Mouse (Mus musculus): ENCODE results near the gene Socs2.
"Not testable (repeated sequence)": the region's sequence is repeated elsewhere in the genome, so short reads cannot be mapped to it uniquely, and the experiment has no call there.

Socs2 gene

GRCm38 (mm10) chr10:95392073-95392472 is 24.9 kb downstream of the Socs2 start:
- no peak for DNase-seq (ENCODE audit: low spot score in 2 of 2)

GRCm38 (mm10) chr10:95390871-95391270 is 26.1 kb downstream of the Socs2 start:
- DNase-seq (ENCODE audit: low spot score in 2 of 2), result no peak

GRCm38 (mm10) chr10:95389805-95390204 is 27.2 kb downstream of the Socs2 start:
- not testable (repeated sequence) for DNase-seq (ENCODE audit: low spot score in 2 of 2)

GRCm38 (mm10) chr10:95388821-95389477 is 28.0 kb downstream of the Socs2 start:
- no peak for DNase-seq (ENCODE audit: low spot score in 2 of 2)

DNA sequence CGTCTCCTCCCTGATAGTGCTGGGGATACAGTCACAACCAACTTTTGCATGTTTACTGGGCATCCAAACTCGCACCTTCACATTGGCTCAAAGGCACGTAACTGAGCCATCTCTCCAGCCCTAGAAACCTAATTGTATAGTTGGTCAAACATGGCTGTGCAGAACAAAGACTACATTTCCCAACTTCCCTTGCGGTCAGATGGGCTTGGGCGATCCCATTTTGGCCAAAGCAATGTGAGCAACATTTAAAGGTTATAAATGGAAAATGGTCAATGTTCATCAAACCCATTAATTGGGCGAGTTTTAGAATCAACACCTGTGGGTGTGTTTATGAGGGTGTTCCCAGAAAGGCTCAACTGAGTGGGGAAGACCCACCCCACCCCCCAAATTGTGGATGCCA is 30.5 kb downstream of the Socs2 start:
- DNase-seq (ENCODE audit: low spot score in 2 of 2), result no peak

DNA sequence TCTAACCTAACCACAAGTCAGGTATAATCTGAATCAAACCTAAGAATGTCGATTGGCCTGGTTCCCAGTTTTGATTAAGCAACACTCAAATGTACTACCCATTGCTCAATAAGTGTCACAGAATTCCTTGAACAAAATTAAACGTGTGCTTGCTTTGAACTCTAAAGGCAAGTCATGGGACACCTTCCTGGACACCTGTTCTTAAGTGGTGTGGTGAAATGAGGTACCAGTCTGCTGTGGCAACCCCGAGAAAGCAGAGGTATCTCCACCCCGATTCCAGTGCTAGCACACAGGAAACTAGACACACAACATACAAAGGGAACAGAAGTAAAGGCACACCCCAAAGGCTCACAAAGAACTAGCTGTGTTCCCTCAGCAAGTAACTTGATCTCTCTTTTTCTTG is 31.2 kb downstream of the Socs2 start:
- DNase-seq (ENCODE audit: low spot score in 2 of 2), result no peak

GRCm38 (mm10) chr10:95385081-95385480 is 31.9 kb downstream of the Socs2 start:
- DNase-seq (ENCODE audit: low spot score in 2 of 2), result no peak

DNA sequence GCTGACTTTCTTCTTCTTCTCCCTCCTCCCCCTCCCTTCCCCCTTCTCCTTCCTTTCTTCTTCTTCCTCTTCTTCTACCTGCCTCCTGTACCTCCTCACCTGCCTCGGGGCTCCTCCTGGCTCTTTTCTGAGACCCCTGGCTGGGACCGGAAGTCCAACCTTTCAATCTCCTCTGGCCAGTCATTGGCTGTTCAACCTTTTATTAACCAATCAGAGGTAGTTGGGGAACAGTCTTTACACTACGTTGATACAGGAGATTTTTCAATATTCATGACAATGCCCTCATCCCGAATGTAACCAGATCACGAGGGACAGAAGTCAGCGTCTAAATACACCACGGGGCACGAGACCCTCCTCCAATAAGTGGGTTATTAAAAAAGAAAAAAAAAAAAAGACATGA is 32.5 kb downstream of the Socs2 start:
- no peak for DNase-seq (ENCODE audit: low spot score in 2 of 2)

- DNase-seq (ENCODE audit: low spot score in 2 of 2), result no peak
These were observed 43.6 kb downstream of the Socs2 start for GRCm38 (mm10) chr10:95373340-95373739.

- DNase-seq (ENCODE audit: low spot score in 2 of 2), result no peak
These were observed 45.0 kb downstream of the Socs2 start for GRCm38 (mm10) chr10:95371942-95372341.

- no peak for DNase-seq (ENCODE audit: low spot score in 2 of 2)
These were observed 47.8 kb downstream of the Socs2 start for GRCm38 (mm10) chr10:95369190-95369589.

- DNase-seq (ENCODE audit: low spot score in 2 of 2), result no peak
These were observed 48.8 kb downstream of the Socs2 start for GRCm38 (mm10) chr10:95368151-95368550.

DNA sequence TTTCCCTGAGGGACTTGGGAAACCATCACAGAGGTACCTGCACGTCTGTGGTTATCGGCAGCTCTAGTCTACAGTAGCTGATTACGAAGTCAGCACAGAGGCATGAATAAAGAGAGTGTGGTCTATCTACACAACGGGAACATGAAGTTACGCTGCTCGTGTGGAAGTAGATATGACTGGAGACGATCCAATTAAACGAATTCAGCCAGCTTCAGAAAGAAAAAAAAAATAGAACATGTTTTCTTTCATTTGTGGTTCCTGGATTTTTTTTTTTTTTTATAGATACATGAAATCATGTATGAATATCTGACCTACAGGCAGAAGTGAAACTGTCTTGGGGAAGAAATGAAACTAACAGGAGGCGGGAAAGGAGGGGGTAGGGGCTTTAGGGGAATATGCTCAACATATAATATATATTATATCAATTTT is 49.3 kb downstream of the Socs2 start:
- DNase-seq (ENCODE audit: low spot score in 2 of 2), result no peak

DNA sequence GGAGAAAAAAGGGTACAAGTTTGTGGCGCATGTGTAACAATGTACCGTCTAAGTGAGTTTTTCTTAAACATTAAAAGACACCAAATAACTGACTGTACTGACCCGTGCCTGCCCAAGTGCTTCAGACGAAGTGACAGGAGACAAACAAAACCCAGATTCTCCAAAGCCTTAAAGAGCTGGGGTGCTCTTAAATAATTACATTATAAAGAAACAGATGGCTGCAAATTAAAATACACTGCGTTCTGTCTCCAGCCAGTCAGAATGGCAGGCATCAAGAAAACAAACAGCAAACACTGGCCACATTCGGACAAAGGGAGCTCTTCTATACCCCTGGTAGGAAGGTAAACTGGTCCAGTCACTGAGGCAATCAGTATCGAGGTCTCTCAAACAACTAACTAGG is 49.7 kb downstream of the Socs2 start:
- DNase-seq (ENCODE audit: low spot score in 2 of 2), result no peak

DNA sequence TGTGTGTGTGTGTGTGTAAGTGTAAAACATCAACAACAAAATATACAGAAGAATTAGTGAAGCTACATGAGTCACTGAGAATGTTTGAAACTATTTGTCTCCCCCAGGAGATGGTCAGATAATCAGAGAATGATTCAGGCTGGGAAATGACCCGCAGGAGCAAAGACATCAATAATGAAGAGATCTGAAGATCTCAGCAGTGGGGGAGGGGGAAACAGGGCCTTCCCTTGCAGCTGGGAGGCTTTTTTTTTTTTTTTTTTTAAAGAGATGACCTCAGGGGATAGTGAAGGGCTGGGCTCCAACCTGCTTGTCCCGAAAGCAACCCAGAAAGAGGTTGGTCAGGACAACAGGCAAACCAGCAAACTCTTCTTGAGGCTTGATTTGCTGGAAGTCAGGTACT is 54.7 kb downstream of the Socs2 start:
- no peak for DNase-seq (ENCODE audit: low spot score in 2 of 2)

DNA sequence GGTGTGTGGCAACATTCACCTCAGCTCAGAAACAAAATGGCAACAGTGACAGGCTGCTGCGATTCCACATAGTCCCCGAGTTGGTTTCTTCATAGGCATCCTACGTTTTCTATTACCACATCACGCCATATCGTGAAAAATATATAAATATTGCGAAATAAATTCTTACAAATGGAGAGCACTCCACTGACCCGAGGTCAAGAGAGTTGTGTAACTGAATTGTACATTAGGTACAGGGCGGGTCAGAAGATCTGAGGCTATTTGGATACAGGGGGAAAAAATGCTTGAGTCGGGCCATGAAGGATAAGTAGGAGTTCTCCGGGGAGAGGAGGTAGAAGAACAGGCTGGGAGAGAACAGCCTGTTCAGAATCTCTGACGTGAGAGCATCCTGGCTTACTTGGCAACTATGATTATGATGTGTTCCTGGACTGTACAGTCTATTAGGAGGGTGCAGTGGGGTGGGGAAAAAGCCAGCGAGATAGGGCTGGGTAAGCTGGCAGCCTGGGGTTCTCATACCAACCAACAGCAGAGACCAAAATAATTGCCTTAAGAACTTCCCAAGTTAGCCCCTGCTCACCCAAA is 55.6 kb downstream of the Socs2 start:
- DNase-seq (ENCODE audit: low spot score in 2 of 2), result no peak

- DNase-seq (ENCODE audit: low spot score in 2 of 2), result no peak
These were observed 56.9 kb downstream of the Socs2 start for GRCm38 (mm10) chr10:95360048-95360447.

GRCm38 (mm10) chr10:95357721-95358120 is 59.3 kb downstream of the Socs2 start:
- no peak for DNase-seq (ENCODE audit: low spot score in 2 of 2)

- no peak for DNase-seq (ENCODE audit: low spot score in 2 of 2)
These were observed 60.3 kb downstream of the Socs2 start for GRCm38 (mm10) chr10:95356711-95357110.

DNA sequence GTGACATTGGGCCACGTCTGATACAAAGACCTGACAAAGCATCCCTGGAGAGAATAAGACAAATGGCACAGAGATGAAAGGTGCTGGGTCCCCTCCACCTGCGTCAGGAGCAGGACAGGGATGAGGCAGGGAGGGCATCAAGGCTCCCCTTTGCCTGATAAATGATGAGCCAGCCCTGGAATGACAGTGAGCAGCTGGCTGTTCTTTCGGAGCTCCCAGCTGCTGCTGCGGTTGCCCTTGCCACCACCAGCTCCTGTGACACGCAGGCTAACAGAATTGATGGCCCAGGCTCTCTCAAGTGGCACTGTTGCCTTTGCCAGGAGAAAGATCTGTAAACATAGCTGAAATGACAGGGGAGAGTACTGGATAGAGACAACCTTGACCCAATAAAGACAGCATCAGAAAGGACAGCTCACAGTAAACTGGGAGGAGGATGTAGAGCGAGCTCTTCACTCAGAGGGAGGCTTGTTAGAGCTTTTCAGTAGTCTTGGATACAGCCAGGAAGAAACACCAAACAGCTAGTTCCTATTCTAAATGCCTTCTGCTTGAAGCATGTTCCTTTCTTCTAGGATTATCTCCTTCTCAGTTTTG is 61.2 kb downstream of the Socs2 start:
- no peak for DNase-seq (ENCODE audit: low spot score in 2 of 2)

GRCm38 (mm10) chr10:95354673-95355072 is 62.3 kb downstream of the Socs2 start:
- DNase-seq (ENCODE audit: low spot score in 2 of 2), result no peak

- no peak for DNase-seq (ENCODE audit: low spot score in 2 of 2)
These were observed 62.9 kb downstream of the Socs2 start for GRCm38 (mm10) chr10:95354047-95354446.

GRCm38 (mm10) chr10:95348457-95348856 is 68.5 kb downstream of the Socs2 start:
- DNase-seq (ENCODE audit: low spot score in 2 of 2), result no peak

Measured in thymus, postnatal 10 days (tissue).